Mouse (Mus musculus): ENCODE measurements at regions not wholly inside any gene's neighbourhood (a gene's known extent, or its start where the extent isn't known, plus 50 kb on each side); places are given as distances from the start of the nearest gene placed in this dataset.

- no peak for DNase-seq (ENCODE audit: low spot score)
Observed at GRCm38 (mm10) chr2:9592531-9592930, 288.5 kb upstream of the 4930412O13Rik start.

GRCm38 (mm10) chr2:9593931-9594330 is 287.1 kb upstream of the 4930412O13Rik start:
- no peak for DNase-seq (ENCODE audit: low spot score)

GRCm38 (mm10) chr2:9595236-9595850 is 285.7 kb upstream of the 4930412O13Rik start:
- no peak for DNase-seq (ENCODE audit: low spot score)

- DNase-seq (ENCODE audit: low spot score) = no peak
Observed at GRCm38 (mm10) chr2:9596135-9596534, 284.9 kb upstream of the 4930412O13Rik start.

- DNase-seq (ENCODE audit: low spot score) = no peak
Observed at GRCm38 (mm10) chr2:9604984-9605383, 276.1 kb upstream of the 4930412O13Rik start.

- no peak for DNase-seq (ENCODE audit: low spot score)
Observed at GRCm38 (mm10) chr2:9607547-9607946, 273.5 kb upstream of the 4930412O13Rik start.

GRCm38 (mm10) chr2:9614415-9614814 is 266.6 kb upstream of the 4930412O13Rik start:
- no peak for DNase-seq (ENCODE audit: low spot score)

GRCm38 (mm10) chr2:9616292-9616691 is 264.8 kb upstream of the 4930412O13Rik start:
- no peak for DNase-seq (ENCODE audit: low spot score)

GRCm38 (mm10) chr2:9620303-9621244 is 260.5 kb upstream of the 4930412O13Rik start:
- peak; percentile 16 for DNase-seq (ENCODE audit: low spot score)

- DNase-seq (ENCODE audit: low spot score) = no peak
Observed at GRCm38 (mm10) chr2:9623702-9624101, 257.4 kb upstream of the 4930412O13Rik start.

- no peak for DNase-seq (ENCODE audit: low spot score)
Observed at GRCm38 (mm10) chr2:9628026-9628425, 253.0 kb upstream of the 4930412O13Rik start.

- no peak for DNase-seq (ENCODE audit: low spot score)
Observed at GRCm38 (mm10) chr2:9632719-9633446, 248.2 kb upstream of the 4930412O13Rik start.

GRCm38 (mm10) chr2:9639262-9639661 is 241.8 kb upstream of the 4930412O13Rik start:
- no peak for DNase-seq (ENCODE audit: low spot score)

GRCm38 (mm10) chr2:9641629-9642028 is 239.4 kb upstream of the 4930412O13Rik start:
- DNase-seq (ENCODE audit: low spot score) = no peak

- DNase-seq (ENCODE audit: low spot score) = no peak
Observed at GRCm38 (mm10) chr2:9642411-9642810, 238.6 kb upstream of the 4930412O13Rik start.

- DNase-seq (ENCODE audit: low spot score) = no peak
Observed at GRCm38 (mm10) chr2:9646466-9646865, 234.6 kb upstream of the 4930412O13Rik start.

- DNase-seq (ENCODE audit: low spot score) = no peak
Observed at GRCm38 (mm10) chr2:9646963-9647362, 234.1 kb upstream of the 4930412O13Rik start.

GRCm38 (mm10) chr2:9650082-9650481 is 231.0 kb upstream of the 4930412O13Rik start:
- DNase-seq (ENCODE audit: low spot score) = no peak

GRCm38 (mm10) chr2:9658880-9659279 is 222.2 kb upstream of the 4930412O13Rik start:
- no peak for DNase-seq (ENCODE audit: low spot score)

- no peak for DNase-seq (ENCODE audit: low spot score)
Observed at GRCm38 (mm10) chr2:9669621-9670020, 211.4 kb upstream of the 4930412O13Rik start.

- no peak for DNase-seq (ENCODE audit: low spot score)
Observed at GRCm38 (mm10) chr2:9681691-9682152, 199.3 kb upstream of the 4930412O13Rik start.

- DNase-seq (ENCODE audit: low spot score) = no peak
Observed at GRCm38 (mm10) chr2:9683673-9684210, 197.3 kb upstream of the 4930412O13Rik start.
